In the genomic region with DNA sequence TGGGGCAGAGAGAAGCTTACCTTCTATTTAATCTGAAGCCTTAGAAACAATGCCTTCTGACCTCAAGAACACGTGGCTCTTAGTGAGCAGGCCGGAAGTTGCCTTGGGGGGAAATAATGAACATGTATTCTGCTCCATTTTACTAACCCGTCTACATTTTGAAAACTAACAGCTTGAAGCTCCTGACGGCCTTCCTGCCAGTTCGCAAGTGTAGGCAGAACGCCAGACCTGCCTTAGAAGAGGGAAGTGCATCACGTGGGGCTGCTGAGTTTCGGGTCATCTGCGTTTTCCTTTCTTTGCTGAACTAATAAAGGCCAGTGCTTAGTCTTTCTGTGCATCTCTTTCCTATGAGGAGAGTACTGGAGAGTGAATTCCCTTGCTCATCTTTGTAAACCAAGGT, we compare ENCODE assay signal across 7 mouse cellular contexts. TPM values are rescaled to one million over a fixed set of nuclear protein-coding genes. Genes with fewer than 3 reads are reported as not detected.
DNase-seq lines count a peak whose midpoint lies in the region.

No protein-coding gene starts in this region.

- DNase-seq in right cerebral cortex, postnatal 14 days, result peak; percentile 38
- no peak for DNase-seq in right cerebral cortex, postnatal 36 days (ENCODE audit: low spot score in 2 of 2)
- peak; percentile 28 for DNase-seq in gastrocnemius, postnatal 10 days
- peak; percentile 56 for DNase-seq in lung, postnatal 10 days
- peak; percentile 53 to 61 for DNase-seq in thymus, postnatal 36 days
- DNase-seq in ovary, postnatal 36 days (ENCODE audit: low spot score), result no peak
- DNase-seq in right cerebral cortex, adult 18-20 months, result no peak

RNA-seq across cellular contexts. Expression of gene Gm525, which starts 19.1 kb away (rescaled TPM):
- not detected for total RNA-seq in gastrocnemius, postnatal 10 days (2021)

RNA-seq across cellular contexts. Expression of gene Dgke, which starts 26.1 kb away (rescaled TPM):
- total RNA-seq in gastrocnemius, postnatal 10 days (2021), result 1 to 10 TPM; 4.5 to 5.4 TPM

Comparison
In these comparisons a context has a peak if more than half of its experiments do, and no peak if none do; other contexts are left out.
1. DNase-seq: peak in right cerebral cortex, postnatal 14 days (single experiment), gastrocnemius, postnatal 10 days (single experiment), lung, postnatal 10 days (single experiment) and thymus, postnatal 36 days (2 of 2); none in right cerebral cortex, postnatal 36 days (0 of 2), ovary, postnatal 36 days (single experiment) and right cerebral cortex, adult 18-20 months (single experiment).